Mouse (Mus musculus): Measurements from ENCODE around the gene Cdk16.
A peak's percentile ranks its signal among the peaks of the same experiment; 100 is the strongest.
"Not testable (repeated sequence)": the region's sequence is repeated elsewhere in the genome, so short reads cannot be mapped to it uniquely, and the experiment has no call there.

Gene Cdk16

DNA sequence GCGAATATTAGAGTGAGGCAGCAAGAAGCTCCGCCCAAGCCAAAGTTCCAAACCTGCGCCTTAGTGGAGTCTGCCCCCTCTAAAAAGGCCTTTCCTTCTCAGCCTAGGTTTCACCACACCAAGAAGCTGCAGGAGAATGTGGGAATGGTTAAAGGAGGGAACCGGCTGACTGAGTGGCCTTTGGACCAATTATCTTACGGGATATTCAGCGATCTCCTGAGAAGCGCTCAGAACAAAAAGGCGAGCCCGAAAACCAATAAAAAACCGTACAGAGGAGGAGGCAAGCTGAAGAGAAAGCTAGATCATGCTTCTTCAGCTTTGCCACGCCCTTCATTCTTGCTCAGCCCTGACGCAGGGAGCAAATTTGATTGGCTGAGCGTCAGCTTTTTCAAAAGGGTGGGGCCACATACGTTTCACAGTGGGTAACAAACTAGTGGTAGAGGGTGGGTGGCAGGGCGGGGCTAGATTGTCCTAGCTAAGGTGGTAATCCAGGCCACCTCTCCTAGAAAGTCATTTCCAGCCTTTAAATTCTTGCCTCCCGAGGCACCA is at the start of gene Cdk16:
TSS of gene Cdk16 (plus strand) at position 436 of the 549 bp plus-strand sequence.
- DNase-seq (ENCODE audit: low read depth, low spot score): peak; percentile 79

DNA sequence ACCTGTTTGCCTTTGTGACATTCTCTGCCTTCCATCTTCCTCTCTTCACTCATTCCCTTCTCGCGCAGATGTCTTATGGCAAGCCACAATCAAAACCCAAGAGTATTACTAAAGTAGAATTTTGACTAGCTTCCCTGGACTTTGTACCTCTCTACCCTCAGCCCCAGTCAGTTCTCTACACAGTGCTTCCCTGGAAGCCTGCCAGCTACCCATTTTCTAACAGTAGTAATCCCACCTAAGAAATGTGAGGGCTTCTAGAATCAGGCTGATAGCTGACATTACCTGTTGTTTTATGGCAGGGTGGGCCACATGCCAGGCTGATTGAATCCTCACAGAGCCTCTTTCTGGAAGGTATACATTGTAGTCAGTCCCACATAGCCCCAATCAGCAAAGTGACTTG is 49.6 kb upstream of the Cdk16 start:
- DNase-seq (ENCODE audit: low read depth, low spot score): no peak

DNA sequence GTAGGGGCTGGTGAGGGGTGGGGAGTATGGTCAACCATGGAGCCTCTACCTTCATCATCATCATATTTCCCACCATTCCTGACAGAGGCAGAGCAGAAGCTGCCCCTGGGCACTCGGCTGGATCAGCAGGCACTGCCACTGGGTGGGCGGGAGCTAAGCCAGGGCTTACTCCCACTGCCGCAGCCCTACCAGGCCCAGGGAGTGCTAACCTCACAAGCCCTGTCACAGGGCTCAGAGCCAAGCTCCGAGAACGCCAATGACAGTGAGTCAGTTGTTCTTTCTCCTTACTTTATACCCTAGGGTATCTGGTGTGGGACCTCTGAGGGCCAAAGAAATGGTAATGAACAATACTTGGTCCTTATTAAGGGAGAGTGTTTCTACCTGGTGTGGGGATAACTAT is 43.0 kb upstream of the Cdk16 start:
- DNase-seq (ENCODE audit: low read depth, low spot score): no peak

DNA sequence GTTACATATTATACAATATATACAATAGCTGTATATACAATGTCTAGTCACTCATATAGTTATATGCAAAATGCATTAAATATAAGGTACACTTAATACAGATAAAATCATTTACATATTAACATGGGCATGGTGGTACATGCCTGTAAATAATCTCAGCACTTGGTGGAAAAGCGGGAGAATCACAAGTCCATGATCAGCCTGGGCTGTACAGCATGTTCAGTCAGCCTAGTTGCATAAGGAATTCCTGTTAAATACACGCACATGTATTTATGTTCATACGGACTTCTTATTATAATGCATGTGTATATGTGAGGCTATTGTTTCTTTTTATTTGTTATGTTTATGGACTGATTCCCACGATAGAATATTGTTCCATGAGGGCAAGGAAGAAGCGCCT is 30.2 kb upstream of the Cdk16 start:
- no peak for DNase-seq (ENCODE audit: low read depth, low spot score)

DNA sequence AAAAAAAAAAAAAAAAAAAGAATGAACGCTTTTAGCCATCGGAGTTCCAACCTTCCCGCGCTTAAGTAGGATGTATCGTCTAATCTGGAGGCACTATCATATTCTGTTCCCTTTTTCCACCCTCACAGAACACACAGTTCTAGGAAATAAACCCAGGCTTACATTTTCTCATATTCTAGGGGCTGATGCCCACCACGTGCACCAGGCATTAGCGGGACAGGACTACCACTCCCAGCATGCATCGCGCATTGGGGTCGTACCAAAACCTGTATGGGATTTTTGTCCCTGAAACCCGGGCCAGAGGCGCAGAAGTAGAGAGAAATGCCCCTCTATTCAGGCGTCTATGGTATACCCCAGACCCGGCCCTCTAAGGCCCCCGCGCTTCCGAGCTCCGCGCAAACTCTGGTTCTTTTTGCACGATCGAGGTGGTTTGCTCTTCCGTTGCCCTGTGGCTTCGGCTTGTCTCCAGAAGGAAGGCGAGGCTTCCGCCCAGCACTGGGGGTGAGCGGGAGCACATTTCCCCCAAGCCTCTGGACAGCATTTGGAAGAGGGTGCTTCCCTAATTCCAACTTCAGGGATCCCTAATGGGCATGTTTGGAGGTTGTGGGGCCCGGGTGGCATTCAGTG is 29.6 kb upstream of the Cdk16 start, which contains the start of gene Uba1:
TSS of gene Uba1 (plus strand) at position 301 of the 627 bp plus-strand sequence.
- peak; percentile 59 for DNase-seq (ENCODE audit: low read depth, low spot score)

DNA sequence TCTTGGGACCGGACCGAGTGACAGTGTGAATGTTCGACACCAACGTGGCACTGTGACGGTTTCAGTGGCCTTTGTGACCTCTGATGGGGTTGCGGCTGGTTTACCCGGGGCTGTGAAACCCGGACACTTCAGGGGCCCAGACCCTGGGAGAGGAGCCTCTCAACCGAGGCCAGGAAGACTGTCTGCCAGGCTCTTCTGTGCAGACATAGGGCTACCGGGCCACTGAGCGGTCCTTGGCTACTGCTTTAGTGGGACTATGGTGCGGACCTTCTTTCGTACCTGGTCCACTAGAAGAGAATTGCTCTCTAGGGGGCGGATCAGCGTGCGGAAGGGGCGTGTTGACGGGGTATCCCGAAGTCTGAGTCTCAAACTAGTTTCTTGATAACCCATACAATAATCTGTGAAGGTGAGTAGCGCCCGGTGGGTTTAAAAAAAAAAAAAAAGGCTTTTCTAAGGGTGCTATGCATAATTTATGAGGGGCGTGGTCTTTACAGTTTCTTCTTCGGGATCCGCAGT is 28.8 kb upstream of the Cdk16 start:
- DNase-seq (ENCODE audit: low read depth, low spot score): no peak

DNA sequence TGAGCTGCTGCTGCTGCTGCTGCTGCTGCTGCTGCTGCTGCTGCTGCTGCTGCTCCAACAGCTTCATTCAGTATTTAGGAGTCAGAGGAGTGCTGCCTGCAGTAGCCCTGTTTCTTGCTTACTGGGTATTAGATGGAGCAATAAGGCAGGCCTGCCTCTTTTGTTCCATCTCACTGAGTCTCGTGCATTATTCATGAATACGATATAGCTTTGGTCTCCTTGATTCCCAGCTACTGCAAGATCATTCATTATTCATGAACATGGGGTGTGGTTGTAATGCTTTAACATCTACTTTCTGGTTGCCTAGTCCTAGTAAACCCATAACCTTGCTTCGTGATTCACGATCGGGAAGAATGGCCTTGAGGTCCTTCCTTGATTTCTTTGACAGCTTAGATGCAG is 25.4 kb upstream of the Cdk16 start:
- no peak for DNase-seq (ENCODE audit: low read depth, low spot score)

DNA sequence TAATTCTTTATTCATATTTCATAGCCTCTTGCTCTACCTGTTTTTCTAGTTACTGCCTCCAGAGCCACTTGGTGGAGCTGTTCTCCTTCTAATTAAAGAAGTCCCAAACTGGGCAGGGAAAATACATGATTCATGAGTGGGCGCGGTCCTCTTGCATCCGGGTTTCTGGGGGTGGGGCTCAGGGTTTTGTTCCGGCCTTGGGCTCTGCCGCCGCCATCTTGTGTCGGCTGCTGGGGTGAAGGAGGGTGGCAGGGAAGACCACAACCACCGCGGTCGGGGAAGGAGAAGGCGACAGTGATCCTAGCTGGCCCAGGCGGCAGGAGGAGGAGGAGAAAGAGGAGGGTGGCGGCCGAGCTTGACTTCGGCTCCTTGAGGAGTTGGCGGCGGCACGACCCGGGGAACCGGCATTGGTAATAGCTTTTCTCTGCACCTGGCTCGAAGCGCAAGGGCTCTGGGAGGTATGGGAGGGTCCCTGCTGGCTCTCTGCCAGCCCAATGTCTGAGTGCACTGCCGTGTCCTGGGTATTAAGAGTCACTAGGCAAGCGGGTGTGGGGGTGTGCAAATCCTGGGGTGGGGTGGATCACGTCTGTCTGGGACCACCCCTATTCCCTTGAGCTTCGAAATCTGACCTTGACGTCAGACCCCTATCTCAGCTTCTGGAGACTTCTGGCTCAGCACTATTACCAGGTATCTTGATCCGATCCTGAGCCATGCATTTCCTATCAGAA is 24.9 kb upstream of the Cdk16 start:
- DNase-seq (ENCODE audit: low read depth, low spot score): peak; percentile 76

DNA sequence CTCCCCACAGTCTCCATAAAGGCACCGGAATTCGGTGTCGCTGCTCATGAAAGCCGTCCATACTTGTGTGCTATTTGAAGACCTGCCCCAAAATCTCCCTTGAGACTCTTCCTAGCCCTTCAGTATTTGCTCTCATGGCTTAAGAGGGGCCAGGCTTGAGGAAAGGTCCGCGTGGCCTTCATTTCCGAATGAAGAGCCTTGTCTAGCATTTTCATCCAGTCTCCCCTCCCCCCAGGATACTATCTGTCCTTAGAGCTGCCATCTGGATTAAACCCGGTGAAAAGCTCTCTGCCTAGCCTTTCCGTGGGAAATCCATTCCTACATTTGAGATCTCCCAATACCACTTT is 24.3 kb upstream of the Cdk16 start:
- DNase-seq (ENCODE audit: low read depth, low spot score): no peak

DNA sequence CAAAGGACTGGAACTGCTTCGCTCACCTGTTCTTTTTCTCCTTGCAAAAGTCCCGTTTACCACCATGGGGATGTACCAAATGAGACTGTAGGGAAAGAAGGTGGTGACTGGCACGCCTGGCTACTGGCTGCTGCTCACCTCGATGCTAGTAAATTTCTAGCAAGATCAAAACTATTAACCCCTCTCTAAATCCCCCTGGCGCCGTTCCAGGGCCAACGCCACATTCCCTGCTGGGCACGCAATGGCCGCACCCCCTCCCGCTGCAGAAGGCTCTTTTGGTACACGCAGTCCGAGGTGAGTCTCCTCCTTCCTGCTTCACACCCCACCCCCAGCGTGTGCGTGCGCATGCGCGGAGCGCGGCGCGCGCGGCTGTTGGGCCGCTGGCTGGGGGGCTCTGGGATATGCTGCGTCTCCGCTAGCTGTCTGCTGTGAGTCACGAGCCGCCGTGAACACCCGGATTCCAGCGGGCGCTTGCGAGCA is 354 bp downstream of the Cdk16 start:
- DNase-seq (ENCODE audit: low read depth, low spot score): peak; percentile 75

DNA sequence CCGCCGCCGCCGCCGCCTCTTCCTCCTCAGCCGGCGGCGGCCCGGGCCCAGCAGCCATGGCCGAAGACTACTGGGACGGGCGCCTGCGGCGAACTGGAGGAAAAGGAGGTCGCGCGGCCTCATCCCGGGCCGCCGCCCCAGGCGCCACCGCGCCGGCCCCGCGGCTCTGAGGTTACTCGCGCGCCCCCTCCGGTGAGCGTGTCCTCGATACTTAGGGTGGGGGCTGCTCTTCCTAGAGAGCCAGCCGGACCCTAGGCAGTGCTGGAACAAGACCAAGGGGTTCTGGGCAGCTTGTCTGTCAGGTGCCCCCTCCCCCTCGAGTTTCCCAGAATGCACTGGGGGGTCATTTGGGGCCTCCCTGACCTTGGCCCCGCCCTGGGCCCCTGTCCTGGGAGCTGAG is 861 bp downstream of the Cdk16 start:
- peak; percentile 35 for DNase-seq (ENCODE audit: low read depth, low spot score)

DNA sequence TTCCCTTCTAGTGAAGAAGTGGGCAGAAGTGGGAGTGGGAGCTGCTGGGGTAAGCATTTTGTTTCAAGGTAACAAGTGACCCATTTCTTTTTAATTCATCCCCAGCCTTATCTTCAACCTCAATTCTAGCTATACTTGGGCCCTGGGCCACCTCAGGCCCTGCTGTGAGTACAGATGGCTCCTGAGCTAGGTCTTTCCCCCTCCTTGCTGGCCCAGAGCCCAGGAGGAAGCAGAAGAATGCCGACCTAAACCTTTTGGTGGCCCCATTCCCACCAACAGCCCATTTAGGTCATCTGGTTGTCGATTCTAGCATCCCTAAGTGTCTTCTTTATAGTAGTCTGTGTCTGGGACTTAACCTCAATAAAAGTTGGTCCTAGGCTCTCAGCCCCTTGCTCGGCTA is 3.8 kb downstream of the Cdk16 start:
- no peak for DNase-seq (ENCODE audit: low read depth, low spot score)

DNA sequence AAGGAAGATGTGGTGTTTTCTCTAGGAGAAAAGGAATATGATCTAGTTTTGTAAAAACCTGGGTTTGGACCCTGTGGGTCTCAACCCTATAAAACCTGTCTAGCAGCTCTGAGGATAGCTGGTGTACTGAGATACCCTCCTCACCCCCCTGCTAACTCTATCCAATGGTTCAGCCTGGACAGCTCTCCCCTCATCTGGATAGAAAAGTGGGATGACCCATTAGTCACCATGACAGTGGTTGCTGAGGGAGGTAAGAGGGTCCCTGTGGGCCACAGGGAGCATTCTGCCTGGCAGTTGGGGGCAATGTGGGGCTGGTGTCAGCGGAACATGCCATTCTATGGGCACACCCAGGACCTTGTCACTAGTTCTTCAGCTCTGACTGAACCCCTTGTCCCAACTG is 4.9 kb downstream of the Cdk16 start:
- no peak for DNase-seq (ENCODE audit: low read depth, low spot score)

DNA sequence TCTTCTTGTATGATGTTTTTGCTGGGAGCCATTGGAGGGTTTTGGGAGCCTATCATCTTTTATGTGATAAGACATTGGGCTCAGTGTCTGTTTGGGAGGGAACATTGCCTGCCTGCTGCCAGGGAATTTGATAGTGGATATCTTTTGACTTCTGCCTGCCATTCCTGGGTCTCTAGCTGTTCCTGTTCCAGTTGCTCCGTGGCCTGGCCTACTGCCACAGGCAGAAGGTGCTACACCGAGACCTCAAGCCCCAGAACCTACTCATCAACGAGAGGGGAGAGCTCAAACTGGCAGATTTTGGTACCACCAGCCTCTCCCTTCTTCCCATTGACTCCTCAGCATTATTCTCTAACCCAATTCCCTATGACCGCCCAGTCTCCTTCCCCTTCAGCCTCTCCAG is 8.1 kb downstream of the Cdk16 start:
- DNase-seq (ENCODE audit: low read depth, low spot score): no peak

DNA sequence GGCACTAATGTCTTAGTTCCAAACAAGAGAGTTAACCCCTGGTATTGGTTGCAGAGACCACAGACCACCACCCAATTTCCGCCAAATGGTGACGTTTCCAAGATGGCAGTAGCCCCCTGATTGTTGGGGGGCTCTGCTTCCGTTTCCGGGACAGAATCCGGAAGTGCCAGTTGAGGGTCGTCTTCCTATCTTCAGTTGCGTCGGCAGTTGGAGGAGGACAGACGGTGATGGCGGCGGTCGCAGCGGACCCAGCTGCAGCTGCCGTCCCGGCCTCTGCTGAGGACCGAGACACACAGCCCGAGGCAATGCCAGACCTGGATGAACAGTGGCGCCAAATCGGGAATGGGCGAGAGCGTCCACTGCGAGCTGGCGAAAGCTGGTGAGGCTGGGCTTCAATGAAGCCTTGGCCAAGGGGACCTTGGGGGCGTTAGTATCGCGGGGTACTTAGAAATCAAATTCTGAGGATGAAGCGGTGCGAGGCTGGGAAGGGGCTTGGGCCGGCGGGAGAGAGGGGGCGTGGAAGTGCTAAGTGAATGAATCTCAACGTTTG is 16.1 kb downstream of the Cdk16 start, which contains the start of gene Usp11:
TSS of gene Usp11 (plus strand) at position 166 of the 550 bp plus-strand sequence.
- DNase-seq (ENCODE audit: low read depth, low spot score): peak; percentile 37

DNA sequence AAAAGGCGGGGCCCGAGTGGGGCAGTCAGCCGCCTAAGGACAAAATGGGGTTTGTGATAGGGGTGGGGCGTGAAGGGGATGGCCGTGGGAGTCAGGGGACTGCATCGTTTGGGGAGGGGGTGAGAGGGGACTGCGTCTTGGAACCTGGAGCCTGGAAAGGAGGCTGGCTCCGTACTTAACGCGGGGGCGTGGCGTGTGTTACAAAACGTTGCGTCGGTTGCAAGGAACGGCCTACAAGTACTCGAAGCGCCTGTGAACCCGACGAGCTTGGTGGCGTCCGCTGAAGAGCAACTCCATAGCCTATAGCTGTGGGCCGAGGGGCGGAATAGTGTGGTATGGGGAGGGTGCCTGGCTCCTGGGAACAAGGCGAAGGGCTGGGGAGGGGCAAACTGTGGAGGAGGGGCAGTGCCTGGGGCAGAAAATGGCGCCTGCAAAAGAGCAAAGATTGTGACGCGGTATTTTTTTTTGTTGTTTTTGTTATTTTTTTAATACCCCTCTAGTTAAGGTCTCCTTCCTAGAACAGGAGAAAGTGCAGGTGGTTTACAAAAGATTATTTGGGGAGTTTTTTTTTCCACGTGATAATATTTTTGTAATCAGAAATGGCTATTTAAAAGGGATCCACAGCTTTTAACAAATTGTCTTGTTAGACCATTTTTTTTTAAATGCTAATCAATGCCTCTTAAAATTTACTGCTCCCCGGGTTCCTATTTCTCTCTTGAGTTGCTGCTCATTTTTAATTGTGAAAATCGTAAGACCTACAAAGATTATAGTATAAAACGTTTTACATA is 16.7 kb downstream of the Cdk16 start:
- peak; percentile 66 for DNase-seq (ENCODE audit: low read depth, low spot score)

DNA sequence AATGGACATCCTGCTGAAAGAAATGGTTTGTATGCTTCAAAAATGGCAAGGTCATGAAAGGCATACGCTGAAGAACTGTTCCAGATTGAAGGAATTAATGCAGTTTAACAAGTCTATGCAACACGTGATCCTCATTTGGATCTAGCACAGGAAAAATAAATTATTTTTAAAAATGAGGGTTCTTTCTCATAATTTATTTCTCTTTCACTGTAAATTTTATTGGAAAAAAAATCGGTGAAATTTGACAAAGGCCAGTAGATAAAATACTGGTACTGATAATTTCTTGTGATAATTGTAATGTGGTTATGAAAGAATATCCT is 17.3 kb downstream of the Cdk16 start:
- DNase-seq (ENCODE audit: low read depth, low spot score): no peak

DNA sequence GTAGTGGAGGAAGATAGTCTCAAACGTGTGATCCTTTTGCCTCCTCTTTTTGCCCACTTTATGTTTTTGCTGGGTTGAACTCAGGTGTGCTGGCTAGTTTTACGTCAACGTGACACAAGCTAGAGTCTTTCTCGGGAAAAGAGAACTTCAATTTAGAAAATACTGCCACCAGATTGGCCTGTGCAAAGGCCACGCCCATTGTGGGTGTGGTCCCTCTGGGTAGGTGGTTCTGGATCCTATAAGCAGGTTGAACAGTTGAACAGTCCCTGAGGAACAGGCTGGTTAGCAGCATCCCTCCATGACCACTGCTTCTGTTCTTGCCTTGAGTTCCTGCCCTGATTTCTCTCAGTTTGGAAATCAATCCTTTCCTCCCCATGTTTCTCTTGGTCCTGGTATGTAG is 40.9 kb downstream of the Cdk16 start:
- no peak for DNase-seq (ENCODE audit: low read depth, low spot score)

DNA sequence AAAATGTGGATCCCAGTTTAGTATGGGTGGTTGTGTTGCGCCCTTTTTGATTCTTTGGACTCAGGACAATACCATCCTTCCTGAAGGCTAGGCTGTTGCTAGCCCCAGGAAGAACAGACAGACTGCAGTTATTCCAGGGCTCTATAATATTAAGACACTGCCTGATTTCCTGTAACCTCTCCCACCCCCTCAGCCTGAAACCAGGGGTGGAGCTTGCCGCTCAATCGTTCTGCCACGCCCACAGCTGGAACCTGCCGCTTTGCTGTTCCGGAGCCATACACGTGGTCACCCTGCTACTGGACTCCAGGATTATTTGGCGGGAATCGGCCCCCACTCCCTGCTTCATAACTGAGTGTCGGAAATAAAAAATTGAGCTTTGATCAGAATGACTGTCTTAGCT is 42.3 kb downstream of the Cdk16 start:
- DNase-seq (ENCODE audit: low read depth, low spot score): not testable (repeated sequence)

DNA sequence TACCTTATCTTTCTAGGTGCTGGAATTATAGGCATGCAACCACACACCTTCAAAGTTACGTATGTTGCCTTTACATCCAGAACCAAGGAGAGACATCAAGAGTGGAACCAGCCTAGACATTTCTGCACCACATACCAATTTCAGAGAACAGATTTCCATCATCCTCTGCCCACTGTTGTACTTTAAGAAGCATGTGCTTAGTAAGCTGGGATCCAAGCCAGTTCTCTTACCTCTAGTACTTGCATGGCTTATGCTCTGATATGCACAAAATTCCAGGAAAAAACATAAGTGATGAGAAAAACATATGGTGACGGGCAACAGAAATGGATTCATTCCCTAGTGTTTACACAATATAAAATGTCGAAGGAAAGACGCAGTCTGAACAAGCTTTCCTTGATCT is 48.7 kb downstream of the Cdk16 start:
- no peak for DNase-seq (ENCODE audit: low read depth, low spot score)

DNA sequence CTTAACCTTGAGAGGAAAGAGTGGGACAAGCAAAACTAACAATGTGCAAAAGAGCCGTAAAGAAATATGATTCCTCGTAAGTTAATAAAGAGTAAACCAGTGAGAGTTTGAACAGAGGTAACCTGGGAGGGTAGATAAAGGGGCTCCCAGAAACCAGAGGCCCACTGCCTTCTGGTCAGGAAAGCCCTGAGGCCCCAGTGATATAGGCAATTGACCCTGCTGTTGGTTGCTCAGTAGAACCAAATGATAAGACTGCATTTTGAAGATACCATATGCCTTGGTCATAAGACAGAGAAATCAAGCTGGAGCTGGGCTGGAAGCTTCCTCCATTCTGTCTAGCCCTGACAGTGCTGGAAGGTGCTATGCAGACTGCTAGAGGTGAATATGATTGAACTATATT is 61.1 kb downstream of the Cdk16 start:
- no peak for DNase-seq (ENCODE audit: low read depth, low spot score)

Measured in embryo, embryonic 11.5 days (tissue).